Mouse (Mus musculus) ovary, postnatal 10 days (tissue): Measurements from ENCODE around the gene Mtr.

Experiments used
- DNase-seq: peaks from one replicate; pipeline ENCODE4 v3.0.0; 2022; ENCODE audit warnings: low spot score

The Mtr gene

DNA sequence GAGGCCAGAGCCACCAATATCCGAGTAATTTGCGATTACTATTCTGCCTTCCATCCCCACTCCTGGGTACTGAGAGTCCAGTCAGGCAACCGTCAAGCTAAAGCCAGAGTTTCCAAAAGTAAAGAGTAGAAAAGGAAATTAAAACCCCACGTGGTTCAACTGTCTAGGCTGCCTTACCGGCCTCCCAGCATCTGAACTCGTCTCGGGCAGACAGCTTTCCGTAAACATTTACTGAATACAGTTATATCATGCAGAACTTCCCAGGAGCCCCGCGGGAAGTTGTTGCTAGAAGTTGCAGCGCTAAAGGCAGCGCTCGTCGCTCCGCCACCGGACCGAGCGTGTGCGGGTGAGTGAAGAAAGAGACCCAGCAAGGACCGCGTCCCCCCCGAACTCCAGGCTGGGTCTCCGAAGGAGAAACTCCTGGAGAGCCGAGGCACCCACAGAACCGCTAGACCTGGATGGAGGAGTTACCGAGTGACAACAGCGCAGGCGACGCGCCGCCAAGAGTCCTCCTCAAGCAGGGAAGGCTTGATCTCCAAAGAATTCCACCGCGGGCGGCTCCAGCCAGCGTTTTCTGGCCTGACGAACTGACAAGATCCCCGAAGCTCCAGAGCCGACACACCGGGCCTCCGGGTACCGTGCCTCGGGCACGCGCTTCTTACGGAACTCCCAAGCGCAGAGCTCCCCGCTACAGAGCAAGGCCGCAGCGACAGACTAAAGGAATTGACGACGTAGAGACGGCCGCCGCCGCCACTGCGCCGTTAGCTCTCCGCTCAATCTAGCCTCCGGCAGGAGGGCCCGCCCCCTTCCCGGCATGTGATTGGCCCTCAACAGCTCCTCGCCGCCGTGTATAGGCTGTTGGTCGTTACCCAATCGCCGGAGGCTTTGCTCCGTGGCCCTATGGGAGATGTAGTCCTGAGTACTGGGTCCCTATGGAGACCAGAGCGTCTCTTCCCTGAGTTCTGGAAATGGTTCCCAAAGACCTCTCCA is at the start of gene Mtr:
Gene Mtr (minus strand): TSS at position 723 of the 990 bp plus-strand sequence.
- peak; percentile 72 for DNase-seq

DNA sequence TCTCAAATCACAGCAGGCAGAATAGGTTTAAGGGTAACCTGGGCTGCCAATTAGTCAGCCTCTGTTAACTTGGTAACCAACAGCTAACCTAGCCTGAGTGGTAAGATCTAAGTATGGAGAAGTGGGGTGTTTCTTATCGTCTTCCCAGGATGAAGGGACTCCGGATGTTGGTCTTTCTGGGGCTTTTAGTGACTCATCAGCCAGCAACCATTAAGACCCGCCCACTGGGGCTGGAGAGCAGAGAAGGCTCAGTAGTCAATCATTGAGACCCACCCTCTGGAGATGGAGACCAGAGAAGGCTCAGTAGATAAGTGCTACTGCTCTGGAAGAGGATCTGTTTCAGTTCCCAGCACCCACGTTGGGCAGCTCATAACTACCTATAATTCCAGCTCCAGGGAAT is 49.4 kb upstream of the Mtr start:
- no peak for DNase-seq

DNA sequence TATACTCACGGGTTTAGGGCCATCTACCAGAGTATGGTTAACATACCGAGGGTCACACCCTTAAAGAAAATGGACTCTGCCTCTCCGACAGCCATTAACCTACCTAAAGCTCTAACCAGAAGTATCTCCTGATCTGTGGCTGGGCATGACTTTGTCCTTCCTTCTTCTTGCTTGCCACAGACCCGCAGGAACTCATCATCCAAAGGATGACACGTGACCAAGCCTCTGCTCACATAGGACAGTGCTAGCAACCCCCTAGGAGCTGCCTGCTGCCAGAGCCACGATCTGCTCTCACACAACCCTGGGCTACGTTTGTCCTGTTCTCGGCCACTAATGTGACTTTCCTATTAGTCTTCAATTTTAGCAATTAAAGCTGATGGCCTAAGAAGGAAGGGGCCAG is 47.6 kb upstream of the Mtr start:
- no peak for DNase-seq

DNA sequence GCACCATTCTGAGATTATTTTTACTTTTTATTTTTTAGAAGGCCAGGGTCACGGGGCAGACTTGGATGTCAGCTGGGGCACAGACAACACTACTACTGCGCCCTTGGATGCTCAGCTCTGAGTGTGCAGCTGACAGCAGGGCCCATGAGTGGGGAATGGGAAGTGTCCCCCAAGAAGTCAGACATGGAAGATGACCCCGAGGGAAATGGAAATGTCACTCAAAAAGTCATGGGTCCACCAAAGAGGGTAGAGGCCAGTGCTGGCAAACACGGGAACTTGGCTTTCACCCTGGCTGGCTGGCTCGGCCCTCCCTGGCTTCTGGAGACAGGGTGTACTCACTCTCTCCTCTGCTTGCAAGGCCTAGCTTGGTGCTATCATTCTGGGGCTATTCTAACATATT is 47.1 kb upstream of the Mtr start:
- DNase-seq: no peak

DNA sequence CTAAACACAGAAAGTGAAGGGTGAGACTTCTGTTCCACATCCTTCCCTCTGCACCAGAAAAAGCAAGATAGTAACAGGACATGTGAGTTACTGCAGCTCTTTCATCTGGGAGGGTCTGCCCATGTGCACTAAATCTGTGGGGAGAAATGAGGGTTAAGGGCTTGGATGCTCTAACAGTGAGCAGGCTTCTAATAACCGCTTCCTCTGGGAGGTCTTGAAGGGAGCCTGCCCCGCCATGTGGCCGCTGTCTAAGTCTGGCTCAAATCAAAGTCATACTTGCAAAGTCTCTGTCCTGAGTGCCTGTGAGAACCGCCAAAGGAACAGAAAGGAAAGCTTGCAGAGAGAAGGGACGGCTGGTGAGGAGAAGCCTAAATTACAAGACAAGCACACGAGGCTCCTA is 39.9 kb upstream of the Mtr start:
- DNase-seq: no peak

DNA sequence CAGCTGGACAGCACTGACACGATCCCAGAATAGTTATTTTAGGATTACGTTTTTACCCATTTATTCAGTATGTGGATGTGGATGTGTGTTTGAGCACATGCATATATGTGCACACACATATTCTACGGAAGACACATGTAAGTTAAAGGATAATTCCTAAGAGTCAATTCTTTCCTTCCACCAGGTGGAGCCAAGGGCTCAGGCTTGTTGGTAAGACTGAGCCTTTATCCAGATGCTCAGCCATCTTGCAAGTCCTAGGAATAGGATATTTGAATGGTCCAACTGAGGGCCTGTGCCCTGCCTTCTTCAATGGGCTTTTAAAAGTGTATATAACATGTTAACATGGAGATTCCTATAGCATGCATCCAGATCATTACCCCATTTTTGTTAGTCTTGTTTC is 38.8 kb upstream of the Mtr start:
- DNase-seq: no peak

DNA sequence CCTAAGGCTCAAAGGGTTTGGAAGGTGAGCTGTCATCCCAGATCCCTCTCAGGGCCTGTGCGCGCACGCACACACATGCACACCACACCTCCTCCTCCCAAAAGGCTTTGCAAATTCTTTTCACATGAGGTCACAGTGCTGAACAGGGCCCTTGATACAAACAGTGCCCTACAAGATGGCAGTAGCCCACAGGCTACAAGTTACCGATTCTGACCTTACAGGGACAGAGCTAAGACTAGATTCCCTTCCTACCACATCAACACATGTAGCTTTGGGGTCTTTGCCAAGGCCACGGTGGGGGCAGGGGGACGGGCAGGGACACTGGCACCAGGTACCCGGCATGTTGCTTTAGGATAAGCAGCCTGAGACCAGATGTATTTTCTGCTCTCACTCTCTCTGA is 35.9 kb upstream of the Mtr start:
- DNase-seq: no peak

DNA sequence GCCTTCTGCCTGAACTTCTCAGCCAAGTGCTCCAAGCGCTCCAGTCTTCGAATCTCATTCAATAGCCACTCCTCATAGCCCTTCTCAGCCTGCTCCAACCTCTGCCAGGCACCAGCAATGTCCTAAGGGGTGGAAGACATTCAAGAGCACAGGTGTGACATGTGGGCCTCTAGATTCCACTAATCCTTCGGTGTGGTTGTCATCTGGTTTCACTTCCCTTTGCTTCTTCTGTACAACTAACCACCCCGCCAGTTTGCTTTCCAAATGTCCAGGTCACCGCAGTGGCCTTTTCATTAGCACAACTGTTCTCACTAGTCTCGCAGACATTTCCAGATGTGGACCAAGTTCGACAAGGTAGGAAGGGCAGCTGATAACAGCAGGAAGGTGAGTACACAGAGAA is 32.8 kb upstream of the Mtr start:
- no peak for DNase-seq

DNA sequence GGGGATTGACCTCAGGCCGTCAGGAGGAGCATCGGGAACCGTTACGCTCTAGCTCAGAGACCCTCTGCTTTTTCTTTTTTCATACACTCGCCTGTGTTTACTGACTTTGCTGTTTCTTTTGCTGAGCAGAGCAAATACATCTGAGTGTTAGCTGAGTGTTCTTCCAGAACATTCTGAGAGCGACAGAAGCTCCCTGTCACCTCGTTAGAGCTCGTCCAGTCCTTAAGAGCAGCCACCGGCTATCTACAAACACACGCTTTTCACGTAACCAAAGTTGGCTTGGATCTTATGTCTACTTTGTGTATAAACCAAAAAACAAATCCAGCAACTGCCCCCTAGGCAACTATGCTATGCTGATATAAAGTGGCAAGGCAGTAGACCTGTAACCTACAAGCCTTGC is 26.6 kb upstream of the Mtr start:
- DNase-seq: no peak

DNA sequence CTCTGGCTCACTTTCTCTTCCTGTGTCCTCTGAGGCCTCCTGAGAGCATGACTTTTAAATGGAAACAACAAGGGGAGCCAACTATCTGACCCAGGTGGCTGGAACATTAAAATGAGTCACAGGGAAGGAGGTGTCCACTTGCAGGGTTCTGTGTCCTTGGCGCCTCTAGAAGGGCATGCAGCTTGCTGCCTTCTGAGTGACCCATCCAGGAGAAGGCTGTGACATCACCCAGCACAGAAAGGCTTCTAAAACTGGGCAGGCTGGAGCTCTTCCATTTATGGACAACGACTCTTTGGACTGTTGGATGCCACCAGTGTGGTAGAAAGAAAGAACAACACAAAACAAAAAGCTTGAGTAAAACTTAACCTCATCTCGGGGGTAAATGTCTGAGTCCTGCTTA is 25.9 kb upstream of the Mtr start:
- no peak for DNase-seq

DNA sequence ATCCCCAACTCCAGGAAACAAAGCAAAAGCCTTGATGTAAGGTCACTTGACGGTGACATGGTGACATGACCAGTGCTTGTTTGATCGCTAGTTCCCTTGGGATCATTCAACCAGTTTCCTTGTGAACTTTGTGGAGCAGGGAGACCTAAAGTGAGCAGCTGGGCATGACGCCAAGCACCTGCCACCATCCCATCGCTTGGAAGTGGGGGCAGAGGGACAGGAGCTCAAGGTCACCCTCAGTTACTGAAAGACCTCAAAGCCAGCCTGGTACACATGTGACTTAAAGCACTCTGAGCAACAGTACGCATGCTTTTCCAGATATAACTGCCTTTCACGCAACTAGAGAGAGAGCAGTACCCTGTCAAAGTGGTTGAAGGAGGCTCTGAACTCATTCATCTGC is 16.8 kb upstream of the Mtr start:
- DNase-seq: no peak

DNA sequence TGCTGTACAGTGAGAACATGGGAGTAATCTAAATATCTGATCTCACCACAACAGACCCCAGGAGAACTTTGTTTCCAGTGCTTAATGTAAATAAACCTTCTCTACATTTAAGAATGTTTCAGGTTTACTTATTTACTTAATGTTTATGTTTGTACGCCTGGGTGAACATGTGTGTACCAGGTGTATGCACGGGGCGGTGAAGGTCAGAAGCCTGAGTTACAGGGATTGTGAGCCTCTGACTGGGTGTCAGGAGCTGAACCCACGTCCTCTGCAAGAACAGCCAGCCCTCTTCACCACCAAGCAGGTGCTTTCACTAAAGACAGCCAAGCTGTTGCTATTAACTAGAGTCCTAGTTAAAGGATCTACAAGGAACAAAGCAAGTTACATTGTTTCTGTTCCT is 16.3 kb upstream of the Mtr start:
- no peak for DNase-seq

DNA sequence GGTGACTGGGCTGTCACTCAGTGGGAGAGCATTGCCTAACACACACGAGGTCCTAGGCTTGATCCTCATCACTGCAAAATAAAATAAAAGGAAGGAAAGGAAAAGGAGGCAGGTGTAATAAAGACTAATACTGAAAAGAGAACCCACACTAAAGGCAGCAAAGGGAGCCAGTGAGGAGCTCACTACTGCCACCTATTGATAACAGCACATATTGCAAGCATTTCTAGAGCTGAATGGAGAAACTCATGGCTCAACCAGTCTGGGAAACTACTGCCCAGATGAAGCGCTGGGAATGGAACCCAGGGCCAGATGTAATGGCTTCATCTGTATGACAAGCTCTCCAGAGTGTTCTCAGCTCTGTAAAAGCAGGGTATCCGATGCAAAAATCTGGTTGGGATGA is 15.0 kb upstream of the Mtr start:
- no peak for DNase-seq

DNA sequence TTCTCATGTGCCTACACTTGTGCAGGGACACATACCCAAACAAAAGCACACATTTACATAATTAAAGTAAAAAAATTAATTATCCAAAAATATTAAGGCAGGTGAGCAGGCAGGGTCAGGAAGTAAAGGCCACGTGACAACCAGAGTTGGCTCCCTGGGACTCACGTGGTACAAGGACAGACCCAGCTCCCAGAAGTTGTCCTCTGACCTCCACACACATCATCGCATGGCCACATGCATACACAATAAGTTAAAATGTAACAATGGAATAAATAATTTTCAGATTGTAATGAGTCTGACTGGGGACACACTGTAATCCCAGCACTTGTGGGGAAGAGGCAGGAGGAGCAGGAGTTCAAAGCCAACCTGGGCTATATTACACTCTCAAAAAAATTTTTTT is 10.1 kb upstream of the Mtr start:
- no peak for DNase-seq

DNA sequence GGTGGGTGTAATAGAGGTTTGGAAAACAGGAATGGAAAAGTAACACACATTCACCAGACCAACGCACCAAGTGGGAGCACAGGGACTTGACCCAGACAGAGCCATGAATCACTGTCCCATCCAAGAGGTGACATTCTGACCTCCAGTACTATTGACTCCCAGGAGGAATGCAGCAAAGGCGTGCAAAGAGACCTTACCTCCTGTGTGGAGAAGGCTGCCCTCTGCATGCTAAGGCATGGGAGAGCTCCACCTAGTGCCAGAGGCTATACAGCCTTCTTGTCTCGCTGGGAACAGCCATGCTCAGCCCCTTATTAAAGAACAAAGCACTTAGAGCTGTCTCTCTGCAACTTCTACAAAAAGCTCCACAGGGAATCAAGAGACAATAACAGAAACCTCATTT is 9.2 kb upstream of the Mtr start:
- DNase-seq: no peak

DNA sequence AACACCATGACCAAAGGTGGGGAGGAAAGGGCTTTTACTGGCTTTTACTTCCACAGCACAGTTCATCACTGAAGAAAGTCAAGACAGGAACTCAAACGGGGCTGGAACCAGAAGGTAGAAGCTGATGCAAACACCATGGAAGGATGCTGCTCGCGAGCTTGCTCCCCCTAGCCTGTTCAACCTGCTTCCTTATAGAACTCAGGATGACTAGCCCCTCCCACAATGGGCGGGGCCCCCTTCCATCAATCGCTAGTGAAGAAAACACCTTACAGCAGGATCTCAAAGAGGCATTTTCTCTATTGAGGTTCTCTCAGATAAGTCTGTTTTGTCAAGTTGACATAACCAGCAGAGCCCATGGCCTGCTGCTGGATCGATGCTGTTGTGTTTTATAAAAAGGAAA is 6.1 kb upstream of the Mtr start:
- no peak for DNase-seq

DNA sequence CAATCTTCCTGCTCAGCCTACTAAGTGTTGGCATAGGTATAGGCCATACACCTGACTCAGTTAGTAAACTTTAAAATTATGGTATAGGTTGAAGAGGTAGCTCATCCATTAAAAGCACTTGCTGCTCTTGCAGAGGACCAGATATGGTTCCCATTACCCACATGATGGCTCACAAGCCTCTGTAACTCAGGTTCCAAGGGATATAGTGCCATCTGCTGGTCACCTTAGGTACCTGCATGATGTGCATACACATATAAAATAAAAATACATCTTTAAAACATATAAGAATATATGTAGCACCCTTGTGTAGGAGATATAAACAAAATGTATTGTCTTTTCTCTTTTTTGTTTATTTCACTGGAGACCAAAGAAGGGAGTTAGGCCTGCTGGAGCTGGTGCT is 3.6 kb upstream of the Mtr start:
- no peak for DNase-seq

DNA sequence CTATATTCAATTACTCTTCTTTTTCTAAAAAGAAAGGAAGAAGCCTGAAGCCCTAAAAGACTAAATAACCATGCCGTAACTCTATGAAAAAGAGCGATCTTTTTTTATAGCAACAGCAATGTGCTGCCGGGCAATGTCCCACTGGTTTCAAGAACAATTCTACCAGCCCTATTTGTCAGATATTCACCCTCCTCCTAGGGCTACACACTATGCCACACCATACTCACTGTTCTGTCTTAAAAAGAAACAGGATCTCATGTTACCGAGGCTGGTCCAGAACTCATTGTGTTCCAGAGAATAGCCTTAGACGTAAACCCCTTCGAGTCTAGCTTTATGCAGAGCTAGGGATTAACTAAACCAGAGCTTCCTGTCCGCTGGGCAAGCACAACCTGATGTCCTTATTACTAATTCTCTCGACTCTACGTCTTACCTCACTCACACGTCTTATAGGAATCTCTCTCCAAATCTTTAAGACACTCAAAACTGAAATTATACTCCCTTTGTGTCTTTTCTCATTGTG is 982 bp downstream of the Mtr start:
- DNase-seq: no peak

DNA sequence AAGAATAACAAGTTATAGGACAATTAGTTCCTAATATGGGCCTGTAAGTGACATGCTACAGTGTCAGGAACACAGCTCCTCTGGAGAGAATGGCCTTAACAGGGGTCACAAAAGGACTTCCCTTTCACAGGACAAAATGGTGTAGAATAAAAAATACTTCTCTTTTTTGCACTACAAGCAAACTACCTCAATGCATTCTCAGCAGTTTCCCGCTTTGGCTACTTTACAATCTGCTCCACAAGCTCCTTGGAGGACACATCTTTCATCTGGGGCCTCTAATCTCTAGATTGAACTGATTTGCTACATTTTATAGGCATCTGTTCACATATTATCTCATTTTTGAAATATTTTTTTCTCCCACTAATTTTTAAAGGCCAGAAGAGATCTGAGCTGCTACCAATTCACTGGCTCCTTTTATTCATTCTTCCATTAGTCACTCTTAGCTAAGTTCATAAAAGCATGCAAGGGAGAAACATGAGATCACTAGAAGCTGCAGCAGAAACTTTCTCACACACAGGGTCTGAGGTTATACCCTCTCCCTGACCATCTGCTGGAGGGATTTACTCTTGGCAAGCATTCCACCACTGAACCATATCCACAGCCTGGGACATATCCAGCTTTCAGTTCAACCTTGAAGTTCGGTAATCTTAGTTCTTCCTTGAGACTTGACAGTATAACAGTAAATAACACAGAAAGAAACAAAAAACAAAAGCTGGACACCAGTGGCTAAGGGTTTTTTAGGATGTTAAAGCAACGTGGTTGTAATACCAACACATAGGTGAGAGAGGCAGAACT is 1.8 kb downstream of the Mtr start:
- DNase-seq: no peak

DNA sequence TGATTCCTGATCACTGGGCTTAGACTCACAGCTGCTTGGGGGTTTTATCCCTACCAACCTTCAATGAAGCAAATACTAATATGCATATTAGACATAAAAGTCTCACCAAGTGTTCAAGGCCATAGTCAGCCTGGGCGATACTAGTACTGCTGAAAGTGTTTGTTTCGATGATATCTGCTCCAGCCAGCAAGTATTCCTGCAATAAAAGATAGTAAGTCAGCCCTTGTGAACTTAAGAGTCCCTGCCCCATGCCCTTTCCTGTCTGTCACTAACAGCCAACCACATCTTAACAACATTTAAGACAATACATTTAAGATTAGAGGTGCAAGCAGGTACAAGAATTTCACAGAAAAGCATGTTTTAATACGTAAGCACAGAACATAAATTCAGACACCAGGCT is 7.4 kb downstream of the Mtr start:
- no peak for DNase-seq

DNA sequence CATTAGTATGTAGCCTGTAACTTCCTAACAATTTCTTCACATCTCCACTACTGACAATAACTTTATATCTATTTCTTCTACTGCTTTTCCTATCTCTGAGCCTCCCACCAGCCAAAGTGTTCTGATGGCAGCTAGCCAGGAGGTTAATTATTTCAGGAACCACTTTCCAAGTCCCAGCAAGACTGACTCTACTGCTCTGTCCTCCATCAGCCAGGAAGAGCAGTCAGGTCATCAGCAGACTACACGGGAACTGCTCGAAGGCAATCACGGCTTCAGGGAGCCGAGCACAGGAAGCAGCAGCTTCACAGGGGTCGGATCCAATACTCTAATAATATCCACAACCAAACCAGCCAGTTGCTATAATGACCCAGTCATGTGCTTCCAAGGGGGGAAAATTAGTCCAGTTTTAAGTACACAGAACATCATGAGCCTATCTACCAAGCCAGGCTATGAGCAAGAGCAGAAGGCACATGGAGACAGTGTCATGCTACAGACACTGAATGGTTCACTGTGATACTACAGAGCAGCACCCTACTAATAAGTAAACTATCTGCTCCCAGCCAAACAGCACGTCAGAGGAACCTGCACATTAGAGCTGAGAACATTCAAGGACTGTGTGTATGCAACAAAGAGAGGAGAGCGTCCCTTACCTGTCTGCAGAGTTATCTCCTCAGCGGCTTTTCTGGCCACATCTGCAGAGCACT is 8.6 kb downstream of the Mtr start:
- DNase-seq: no peak

DNA sequence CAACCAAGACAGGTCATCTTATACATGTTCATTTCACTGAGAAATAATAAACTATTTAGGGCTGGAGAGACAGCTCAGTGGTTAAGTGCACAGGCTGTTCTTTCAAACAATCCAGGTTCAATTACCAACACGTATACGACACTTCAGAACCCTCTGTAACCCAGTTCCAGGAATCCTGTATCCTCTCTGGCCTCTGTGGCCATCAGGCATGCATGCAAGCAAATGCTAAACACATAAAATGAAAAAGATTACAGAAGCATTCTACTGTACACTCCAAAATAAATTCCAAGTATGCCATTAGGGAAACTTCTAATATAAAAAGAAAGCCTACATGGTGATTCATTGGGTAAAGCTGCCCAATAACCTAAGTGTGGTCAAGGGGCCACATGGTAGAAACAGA is 12.0 kb downstream of the Mtr start:
- no peak for DNase-seq

DNA sequence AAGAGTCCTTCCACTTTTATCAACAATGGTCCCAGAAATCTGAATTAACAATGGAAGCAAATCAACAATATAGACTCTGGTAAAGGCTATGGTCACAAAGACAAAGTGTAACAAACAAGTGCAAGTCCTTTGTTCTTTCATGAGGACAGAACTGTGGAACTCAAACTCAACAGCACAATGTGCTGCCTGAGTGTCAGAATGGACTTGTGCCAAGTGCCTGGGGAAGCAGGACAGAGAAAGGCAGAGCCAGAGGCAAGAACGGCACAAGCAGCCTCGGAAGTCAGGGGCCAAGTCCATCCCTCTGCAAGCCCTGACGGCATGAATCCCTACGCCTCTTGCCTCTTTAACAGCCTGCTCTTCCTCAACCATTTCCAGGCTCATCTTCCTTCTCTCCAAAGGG is 13.9 kb downstream of the Mtr start:
- DNase-seq: no peak
